Mouse (Mus musculus): ENCODE data around the gene Nfkbid.

DNA sequence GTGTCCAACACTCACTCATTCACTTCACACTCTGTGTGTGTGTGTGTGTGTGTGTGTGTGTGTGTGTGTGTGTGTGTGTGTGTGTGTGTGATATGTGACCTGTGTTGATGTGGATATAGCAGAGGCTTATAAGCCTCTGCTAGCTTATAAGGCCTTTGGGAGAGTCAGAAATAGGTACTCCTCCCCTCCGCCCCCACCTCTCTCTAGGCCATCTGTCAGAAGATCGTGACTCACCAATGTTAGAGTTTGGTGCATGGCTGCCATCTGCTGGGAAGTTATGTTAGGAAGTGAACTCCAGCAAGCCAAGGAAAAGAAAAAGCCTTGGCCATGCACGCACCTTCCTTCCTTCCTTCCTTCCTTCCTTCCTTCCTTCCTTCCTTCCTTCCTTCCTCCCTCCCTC lies 10.3 kb downstream of the Nfkbid start:
- peak; percentile 81 for TF ChIP-seq CTCF (IDR thresholded peaks at IDR 0.05; ENCODE audit: extremely low read depth, insufficient read depth, low read length)
- no peak for TF ChIP-seq POLR2A (IDR thresholded peaks at IDR 0.05; ENCODE audit: extremely low read depth, insufficient read depth, low read length)

Measured in cortical plate, adult 2 months (tissue).